Mouse (Mus musculus): ENCODE data around the gene Heatr6. TPM values are rescaled to one million over a fixed set of nuclear protein-coding genes. Genes with fewer than 3 reads are reported as not detected.
A peak's percentile ranks its signal among the peaks of the same experiment; 100 is the strongest.

Heatr6 gene
- total and polyA plus RNA-seq, 2 experiments from 2014 or later: 8.9 to 15.1 TPM

- no peak overlapping the region for H3K4me3 ChIP-seq (ENCODE audit: low read depth, low read length)
- no peaks in the 10 kb centered on the region for H3K9me3 ChIP-seq (replicated peaks; ENCODE audit: control insufficient read depth, low read length)
- H3K9ac ChIP-seq (replicated peaks; ENCODE audit: low read depth, low read length): no peak overlapping the region
- no peaks in the 10 kb centered on the region for H3K27me3 ChIP-seq (ENCODE audit: control insufficient read depth, insufficient read depth, low read length)
- no peak overlapping the region for H3K4me2 ChIP-seq (ENCODE audit: low read depth, low read length)
- no peak for TF ChIP-seq CTCF (IDR thresholded peaks at IDR 0.05; ENCODE audit: low read depth)
- no peak for TF ChIP-seq EP300 (IDR thresholded peaks at IDR 0.05; ENCODE audit: low read depth)
- H3K27ac ChIP-seq (ENCODE audit: low read depth): no peak overlapping the region
- ATAC-seq (ENCODE audit: insufficient read depth, low read depth) (no peak), DNase-seq (ENCODE audit: low spot score) (no peak)
- whole genome bisulfite sequencing: 76% methylated on average over 6 of the region's 6 CpGs
- no peaks in the 10 kb centered on the region for H3K4me1 ChIP-seq (ENCODE audit: control insufficient read depth, insufficient read depth)
- H3K36me3 ChIP-seq (replicated peaks; ENCODE audit: control insufficient read depth, insufficient read depth, low read length): no peaks in the 10 kb centered on the region
Observed at GRCm38 (mm10) chr11:83717042-83717665, 36.3 kb upstream of the Heatr6 start.

GRCm38 (mm10) chr11:83720766-83721165 is 32.7 kb upstream of the Heatr6 start:
- H3K4me3 ChIP-seq (ENCODE audit: low read depth, low read length): no peak overlapping the region
- no peak overlapping the region for H3K4me2 ChIP-seq (ENCODE audit: low read depth, low read length)
- ATAC-seq (ENCODE audit: insufficient read depth, low read depth) (no peak), DNase-seq (ENCODE audit: low spot score) (no peak)
- no peaks in the 10 kb centered on the region for H3K27me3 ChIP-seq (ENCODE audit: control insufficient read depth, insufficient read depth, low read length)
- no peaks in the 10 kb centered on the region for H3K4me1 ChIP-seq (ENCODE audit: control insufficient read depth, insufficient read depth)
- no peak for TF ChIP-seq CTCF (IDR thresholded peaks at IDR 0.05; ENCODE audit: low read depth)
- no peak for TF ChIP-seq EP300 (IDR thresholded peaks at IDR 0.05; ENCODE audit: low read depth)
- H3K27ac ChIP-seq (ENCODE audit: low read depth): no peak overlapping the region
- H3K9me3 ChIP-seq (replicated peaks; ENCODE audit: control insufficient read depth, low read length): no peaks in the 10 kb centered on the region
- H3K36me3 ChIP-seq (replicated peaks; ENCODE audit: control insufficient read depth, insufficient read depth, low read length): no peaks in the 10 kb centered on the region
- no peak overlapping the region for H3K9ac ChIP-seq (replicated peaks; ENCODE audit: low read depth, low read length)

- Histone ChIP-seq H3K36me3 (replicated peaks; ENCODE audit: control insufficient read depth, insufficient read depth, low read length) (no peaks in the 10 kb centered on the region), H3K27me3 (ENCODE audit: control insufficient read depth, insufficient read depth, low read length) (no peaks in the 10 kb centered on the region), H3K4me1 (ENCODE audit: control insufficient read depth, insufficient read depth) (no peaks in the 10 kb centered on the region), H3K4me3 (ENCODE audit: low read depth, low read length) (no peak overlapping the region), H3K9me3 (replicated peaks; ENCODE audit: control insufficient read depth, low read length) (0 out of 2 replicates have a peak, but pooled peaks cover 2% of the 10 kb centered on the region), H3K27ac (ENCODE audit: low read depth) (no peak overlapping the region), H3K4me2 (ENCODE audit: low read depth, low read length) (no peak overlapping the region), H3K9ac (replicated peaks; ENCODE audit: low read depth, low read length) (no peak overlapping the region)
- ATAC-seq (ENCODE audit: insufficient read depth, low read depth) (no peak), DNase-seq (ENCODE audit: low spot score) (peak; percentile 23)
- TF ChIP-seq CTCF (IDR thresholded peaks at IDR 0.05; ENCODE audit: low read depth) (peak; percentile 35), EP300 (IDR thresholded peaks at IDR 0.05; ENCODE audit: low read depth) (no peak)
- WGBS: 55% methylated on average over 3 of the region's 3 CpGs
Observed at GRCm38 (mm10) chr11:83728757-83729432, 24.6 kb upstream of the Heatr6 start.

GRCm38 (mm10) chr11:83731116-83731515 is 22.4 kb upstream of the Heatr6 start:
- H3K9me3 ChIP-seq (replicated peaks; ENCODE audit: control insufficient read depth, low read length): 0 out of 2 replicates have a peak, but pooled peaks cover 5% of the 10 kb centered on the region
- H3K9ac ChIP-seq (replicated peaks; ENCODE audit: low read depth, low read length): no peak overlapping the region
- TF ChIP-seq EP300 (IDR thresholded peaks at IDR 0.05; ENCODE audit: low read depth) (no peak), CTCF (IDR thresholded peaks at IDR 0.05; ENCODE audit: low read depth) (no peak)
- H3K27ac ChIP-seq (ENCODE audit: low read depth): no peak overlapping the region
- no peaks in the 10 kb centered on the region for H3K27me3 ChIP-seq (ENCODE audit: control insufficient read depth, insufficient read depth, low read length)
- no peak for DNase-seq (ENCODE audit: low spot score)
- H3K4me1 ChIP-seq (ENCODE audit: control insufficient read depth, insufficient read depth): no peaks in the 10 kb centered on the region
- H3K4me3 ChIP-seq (ENCODE audit: low read depth, low read length): no peak overlapping the region
- 72% methylated on average over 1 of the region's 1 CpGs for WGBS
- ATAC-seq (ENCODE audit: insufficient read depth, low read depth): no peak
- no peaks in the 10 kb centered on the region for H3K36me3 ChIP-seq (replicated peaks; ENCODE audit: control insufficient read depth, insufficient read depth, low read length)
- H3K4me2 ChIP-seq (ENCODE audit: low read depth, low read length): no peak overlapping the region

- Histone ChIP-seq H3K4me3 (ENCODE audit: low read depth, low read length) (no peak overlapping the region), H3K27ac (ENCODE audit: low read depth) (no peak overlapping the region), H3K4me1 (ENCODE audit: control insufficient read depth, insufficient read depth) (no peaks in the 10 kb centered on the region), H3K36me3 (replicated peaks; ENCODE audit: control insufficient read depth, insufficient read depth, low read length) (no peaks in the 10 kb centered on the region), H3K27me3 (ENCODE audit: control insufficient read depth, insufficient read depth, low read length) (no peaks in the 10 kb centered on the region), H3K4me2 (ENCODE audit: low read depth, low read length) (no peak overlapping the region), H3K9me3 (replicated peaks; ENCODE audit: control insufficient read depth, low read length) (0 out of 2 replicates have a peak, but pooled peaks cover 5% of the 10 kb centered on the region), H3K9ac (replicated peaks; ENCODE audit: low read depth, low read length) (no peak overlapping the region)
- no peak for DNase-seq (ENCODE audit: low spot score)
- ATAC-seq (ENCODE audit: insufficient read depth, low read depth): no peak
- 70% methylated on average over 5 of the region's 5 CpGs for WGBS
- no peak for TF ChIP-seq EP300 (IDR thresholded peaks at IDR 0.05; ENCODE audit: low read depth)
- TF ChIP-seq CTCF (IDR thresholded peaks at IDR 0.05; ENCODE audit: low read depth): no peak
Observed at GRCm38 (mm10) chr11:83733071-83733640, 20.3 kb upstream of the Heatr6 start.
